Mouse (Mus musculus) thymus, postnatal 14 days (tissue): ENCODE results near the gene Gja10.

ENCODE experiments used
- DNase-seq: peaks from one replicate; pipeline ENCODE4 v3.0.0; 2021

Gene Gja10

DNA sequence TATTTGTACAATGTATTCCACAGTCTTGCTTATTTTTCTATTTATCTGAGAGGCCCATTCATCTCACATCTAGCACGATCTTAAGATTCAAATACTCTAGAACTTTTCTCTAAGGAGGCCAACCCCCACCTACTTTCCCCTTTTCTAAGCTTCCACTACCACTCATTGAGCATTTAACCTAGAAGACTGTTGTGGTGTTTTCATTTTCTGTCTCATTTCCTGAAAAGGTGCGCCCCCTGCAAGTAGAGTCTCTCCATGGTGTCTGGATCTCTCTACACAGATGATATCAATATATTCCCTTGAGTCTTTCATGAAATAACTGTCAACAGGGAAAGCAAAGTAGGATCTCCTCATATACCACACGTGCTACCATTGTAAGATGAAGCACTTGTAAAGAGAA lies at the start of gene Gja10:
TSS of gene Gja10 (minus strand) at position 101 of the 400 bp plus-strand sequence.
- DNase-seq = no peak

DNA sequence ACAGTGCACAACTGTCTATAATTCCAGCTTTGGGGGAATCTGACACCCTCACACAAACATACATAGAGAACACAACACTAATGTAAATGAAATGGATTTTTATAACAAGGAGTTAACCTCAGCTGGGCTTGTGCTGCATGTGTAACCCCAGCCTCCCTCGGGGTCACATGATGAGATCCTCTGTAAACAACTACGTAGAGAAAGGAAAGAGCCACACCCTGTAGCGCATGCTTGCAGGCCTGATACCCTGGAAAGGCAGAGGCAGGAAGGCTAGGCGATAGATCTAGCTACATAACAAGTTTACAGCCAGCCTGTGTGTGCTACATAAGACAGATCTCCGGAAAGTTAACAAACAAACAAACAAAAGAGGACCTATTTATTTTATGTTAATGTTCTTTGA lies 49.1 kb upstream of the Gja10 start:
- no peak for DNase-seq

DNA sequence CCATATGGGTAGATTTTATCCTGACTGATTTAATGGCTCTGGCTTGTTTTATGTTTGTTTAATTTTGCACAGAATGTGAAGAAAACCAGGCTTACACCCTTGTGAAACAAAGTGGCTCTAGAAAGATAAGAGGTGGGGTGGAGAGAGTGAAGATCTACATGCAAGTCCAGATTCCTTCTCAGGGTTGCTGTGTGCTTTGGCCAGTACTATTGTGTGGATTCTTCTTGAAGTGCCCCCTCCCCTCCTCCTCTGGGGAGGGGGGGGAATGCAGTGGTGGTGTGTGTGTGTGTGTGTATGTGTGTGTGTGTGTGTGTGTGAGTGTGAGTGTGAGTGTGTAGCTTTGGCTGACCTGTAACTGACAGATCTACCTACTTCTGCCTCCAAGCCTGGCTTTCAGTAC lies 19.1 kb upstream of the Gja10 start:
- DNase-seq = no peak

DNA sequence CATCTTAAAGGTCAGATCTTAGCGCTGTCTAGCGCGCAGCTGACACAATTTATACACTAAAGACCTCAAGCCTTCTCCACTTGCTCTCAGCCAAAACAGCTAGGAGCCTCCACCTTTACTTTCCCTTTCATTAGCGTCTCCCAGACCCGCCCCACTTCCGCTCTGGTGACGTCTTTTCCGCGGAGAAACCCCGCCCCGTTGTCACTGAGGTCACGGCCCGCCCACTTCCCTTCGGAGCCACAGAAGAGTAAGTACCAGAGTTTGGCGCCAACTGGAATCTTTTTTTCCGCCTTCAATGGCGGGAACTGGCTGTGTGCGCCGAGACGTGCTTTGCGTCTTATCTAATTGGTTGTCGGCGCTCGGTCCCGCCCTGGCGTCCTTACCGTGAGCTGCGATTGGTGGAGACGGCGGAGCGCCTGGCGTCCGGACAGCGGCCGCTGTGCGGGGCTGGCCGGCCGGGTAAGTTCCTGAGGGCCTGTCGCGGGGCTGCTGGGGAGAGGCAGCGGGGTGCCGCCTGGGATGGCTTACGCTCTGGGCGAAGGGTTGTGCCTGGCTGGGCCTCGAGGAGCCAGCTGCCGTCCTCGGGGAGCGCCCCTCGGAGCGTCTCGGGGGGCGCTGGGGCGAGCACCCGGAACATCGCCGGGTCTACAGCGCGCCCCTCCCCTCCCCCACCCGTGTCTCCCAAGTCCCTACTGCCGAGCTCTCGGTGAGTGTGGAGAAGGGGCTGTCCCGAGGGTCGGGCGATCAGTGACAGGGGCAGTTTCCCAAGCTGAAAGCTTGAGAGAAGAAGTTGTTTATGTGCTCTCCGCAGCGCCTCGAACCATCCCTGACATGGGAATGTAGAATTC lies 12.7 kb upstream of the Gja10 start, which contains the start of gene Casp8ap2:
TSS of gene Casp8ap2 (plus strand) at position 418 of the 848 bp plus-strand sequence.
- peak; percentile 99 for DNase-seq

DNA sequence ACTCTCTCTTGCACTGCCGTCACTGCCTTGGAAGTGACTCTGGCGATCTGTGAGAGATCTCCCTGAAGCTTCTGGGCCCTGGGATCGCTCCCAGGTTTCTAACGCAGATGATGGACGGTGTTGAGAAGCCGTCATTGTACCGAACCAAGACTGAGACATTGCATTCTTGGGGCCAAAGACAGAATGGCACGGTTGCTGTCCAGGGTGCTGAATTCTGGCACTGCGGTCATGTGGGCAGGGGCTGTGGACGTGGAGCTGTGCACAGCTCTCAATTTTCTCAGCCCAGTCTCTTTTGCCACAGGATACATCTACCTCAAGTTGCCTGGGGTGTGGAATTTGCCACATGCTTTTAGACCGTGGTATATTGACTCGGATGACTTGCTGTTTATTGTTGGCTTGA lies 1.4 kb downstream of the Gja10 start:
- peak; percentile 62 for DNase-seq

DNA sequence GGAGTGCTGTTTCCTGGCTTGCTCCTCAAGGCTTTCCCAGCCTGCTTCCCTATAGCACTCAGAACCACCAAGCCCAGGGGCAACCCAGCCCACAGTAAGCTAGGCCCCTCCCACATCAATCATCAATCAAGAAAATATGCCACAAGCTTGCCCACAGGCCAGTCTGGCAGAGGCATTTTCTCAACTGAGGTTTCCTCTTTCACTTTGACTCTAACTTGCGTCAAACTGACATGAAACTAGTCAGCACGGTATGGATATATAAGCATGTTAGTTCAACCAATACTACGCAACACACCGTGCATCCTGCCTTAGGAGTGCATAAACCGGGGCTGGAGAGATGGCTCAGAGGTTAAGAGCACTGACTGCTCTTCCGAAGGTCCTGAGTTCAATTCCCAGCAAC lies 14.3 kb downstream of the Gja10 start:
- no peak for DNase-seq

DNA sequence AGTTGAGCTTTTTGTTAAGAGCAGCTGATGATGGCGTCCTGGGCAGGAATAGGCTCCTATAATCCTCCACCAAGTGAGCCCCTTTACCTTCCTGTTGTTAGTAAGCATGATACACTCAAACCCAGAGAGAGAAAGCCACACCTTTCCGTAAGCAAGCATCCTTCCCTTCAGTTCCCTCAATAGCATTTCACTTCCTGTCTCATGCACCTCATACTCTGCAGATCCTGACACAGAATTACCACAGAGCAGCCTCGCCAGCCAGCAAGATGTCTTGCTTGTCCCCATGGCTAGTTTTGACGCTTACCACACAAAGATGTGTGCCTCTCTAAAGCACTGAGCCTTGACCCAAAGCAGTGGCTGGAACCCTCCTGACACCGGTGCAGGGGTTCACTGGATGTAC lies 15.0 kb downstream of the Gja10 start:
- no peak for DNase-seq

DNA sequence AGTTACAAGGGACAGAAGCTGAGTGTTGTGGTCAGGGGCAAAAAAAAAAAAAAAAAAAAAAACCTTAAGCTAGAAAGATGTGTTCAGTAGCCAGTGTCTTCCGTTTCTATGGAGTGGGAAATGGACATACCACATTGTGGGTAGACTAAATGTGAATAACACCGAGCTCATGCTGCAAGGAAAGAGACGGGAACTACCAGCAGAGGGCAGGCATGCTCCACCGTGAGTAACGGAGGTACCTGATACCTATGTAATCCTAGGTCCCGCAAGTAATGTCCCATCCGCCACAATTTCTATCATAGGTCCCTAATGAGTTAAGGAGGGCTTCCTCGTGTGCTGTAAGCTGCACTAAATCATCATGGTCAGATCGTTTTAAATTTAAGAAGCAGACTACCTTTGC lies 16.0 kb downstream of the Gja10 start:
- peak; percentile 86 for DNase-seq

DNA sequence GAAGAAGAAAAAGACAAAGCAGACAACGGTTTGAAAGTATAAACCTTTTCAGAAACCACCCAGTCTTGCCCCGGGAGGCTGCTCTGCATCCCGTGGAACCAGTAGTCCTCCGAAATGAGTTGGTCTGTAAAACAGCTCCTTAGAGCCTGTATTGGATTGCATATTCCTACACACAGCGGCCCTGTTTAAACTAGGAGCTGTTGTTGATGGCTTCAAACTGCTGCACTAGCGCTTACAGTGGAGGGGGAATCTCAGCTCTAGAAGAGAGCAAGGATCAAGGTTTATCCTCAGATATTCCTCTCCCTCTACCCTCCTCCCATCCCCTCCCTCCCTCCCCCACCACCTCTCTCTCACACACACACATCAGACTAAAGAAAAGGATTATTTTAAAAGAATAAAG lies 18.4 kb downstream of the Gja10 start:
- DNase-seq = no peak

DNA sequence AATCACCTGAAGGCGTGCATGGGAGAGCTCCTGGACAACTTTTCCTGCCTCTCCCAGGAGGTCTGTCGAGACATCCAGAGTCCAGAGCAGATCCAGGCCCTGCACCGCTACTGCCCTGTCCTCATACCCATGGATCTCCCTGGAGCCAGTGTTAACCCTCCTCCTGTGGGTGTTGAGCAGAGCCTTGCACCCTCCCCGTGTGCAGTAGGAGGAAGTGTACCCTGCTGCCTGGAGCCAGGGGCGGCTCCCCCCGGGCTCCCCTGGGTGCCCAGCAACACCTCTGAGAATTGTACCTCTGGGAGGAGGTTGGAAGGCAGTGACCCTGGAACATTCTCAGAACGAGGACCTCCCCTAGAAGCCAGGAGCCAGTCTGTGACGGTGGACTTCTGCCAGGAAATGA lies 22.7 kb downstream of the Gja10 start:
- no peak for DNase-seq

DNA sequence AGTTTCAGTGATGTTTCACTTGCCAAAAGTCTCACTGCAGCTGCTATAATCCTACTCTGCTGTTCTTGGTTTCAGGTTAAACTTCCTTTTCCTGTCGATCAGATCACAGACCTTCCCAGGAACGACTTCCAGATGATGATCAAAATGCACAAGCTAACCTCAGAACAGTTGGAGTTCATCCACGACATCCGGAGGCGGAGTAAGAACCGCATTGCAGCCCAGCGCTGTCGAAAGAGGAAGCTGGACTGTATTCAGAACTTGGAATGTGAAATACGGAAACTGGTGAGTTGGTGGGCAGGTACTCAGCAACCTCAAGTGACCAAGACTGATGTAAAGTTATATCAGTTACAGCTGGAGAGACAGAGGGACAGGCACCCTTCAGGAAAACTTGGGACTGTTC lies 27.4 kb downstream of the Gja10 start:
- peak; percentile 24 for DNase-seq

DNA sequence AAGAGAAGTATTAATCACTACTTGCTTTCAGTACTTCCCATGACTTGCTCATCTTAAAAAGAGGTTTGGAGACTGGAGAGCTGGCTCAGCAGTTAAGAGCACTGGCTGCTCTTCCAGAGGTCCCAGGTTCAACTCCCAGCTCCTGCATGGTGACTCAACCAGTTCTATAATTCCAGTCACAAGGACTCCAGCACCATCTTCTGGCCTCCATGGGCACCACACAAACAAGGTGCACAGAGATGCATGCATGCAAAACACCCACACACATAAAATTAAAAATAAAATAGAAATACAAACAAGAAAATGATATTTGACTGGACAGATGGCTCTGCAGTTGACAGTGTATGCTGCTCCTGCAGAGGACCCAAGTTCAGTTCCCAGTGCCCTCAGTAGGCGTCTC lies 28.0 kb downstream of the Gja10 start:
- peak; percentile 13 for DNase-seq

DNA sequence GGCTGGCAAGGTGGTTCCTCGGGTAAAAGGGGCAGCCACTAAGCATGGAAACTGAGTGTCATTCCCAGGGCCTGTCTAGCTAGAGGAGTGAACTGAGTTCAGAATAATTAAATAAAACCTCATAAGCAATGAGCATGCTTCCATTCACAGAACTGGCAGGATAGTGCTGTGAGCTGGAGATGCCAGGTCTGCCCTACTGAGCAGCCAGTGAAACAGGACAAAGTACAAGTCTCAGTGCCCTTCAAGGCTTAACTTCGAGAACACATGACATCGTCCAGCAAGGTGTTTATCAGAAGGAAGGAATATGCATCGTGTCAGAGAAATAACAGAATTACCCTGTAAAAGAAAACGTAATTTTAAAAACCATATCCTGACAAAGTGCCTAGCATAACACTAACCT lies 29.0 kb downstream of the Gja10 start:
- DNase-seq = no peak

DNA sequence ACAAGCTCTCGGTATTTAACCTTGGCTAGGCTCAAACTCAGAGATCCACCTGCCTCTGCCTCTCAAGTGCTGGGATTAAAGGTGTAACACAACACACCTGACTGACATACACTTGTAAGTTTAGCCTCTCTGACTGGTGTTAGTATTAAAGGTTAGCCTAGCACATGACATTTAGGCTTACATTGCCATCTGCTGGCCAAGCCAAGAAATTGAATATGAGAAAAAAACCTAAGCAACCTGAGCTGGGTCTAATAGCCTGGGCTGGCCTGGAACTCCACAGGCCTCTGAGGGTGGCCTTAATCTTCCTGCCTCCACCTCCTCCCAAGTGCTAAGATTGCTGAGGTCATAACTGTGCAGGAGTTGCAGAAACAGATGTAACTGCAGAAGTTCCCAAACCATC lies 30.4 kb downstream of the Gja10 start:
- DNase-seq = peak; percentile 55

DNA sequence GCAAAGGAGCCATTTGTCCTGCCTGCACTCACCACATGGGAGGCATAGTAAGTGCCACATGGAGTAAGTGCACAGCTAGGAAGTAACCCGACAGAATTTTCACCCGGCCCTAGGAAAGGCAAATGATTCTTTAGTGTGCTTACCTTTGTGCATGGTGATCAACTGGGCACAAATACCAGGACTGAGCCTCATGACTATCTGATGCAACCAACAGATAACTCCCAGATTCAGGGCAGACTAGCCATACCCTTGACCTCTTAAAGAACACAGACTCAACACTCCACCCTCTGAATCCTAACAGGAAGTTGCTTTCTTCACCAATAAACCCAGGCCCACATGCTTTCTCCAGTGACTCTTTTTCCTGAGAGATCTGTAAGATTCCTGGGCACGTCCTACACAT lies 31.1 kb downstream of the Gja10 start:
- no peak for DNase-seq

DNA sequence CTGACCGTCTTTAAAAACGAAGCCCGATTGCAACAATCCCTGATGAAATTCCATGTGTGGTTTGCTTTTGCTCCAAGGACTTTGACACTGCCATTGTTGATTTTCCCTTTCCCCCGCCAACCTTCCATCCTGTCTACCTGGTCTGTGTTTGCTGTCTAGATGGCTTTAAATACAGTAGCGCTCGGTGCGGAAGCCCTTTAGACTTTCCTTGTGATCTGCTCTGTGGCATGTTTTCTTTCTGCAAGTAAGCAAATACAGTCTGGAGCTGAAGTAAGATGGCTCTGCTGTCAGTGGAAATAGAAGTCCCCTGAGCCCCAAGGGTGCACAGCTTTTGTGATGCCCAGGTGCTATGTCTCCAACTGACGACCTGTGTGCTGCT lies 31.6 kb downstream of the Gja10 start:
- DNase-seq = no peak

DNA sequence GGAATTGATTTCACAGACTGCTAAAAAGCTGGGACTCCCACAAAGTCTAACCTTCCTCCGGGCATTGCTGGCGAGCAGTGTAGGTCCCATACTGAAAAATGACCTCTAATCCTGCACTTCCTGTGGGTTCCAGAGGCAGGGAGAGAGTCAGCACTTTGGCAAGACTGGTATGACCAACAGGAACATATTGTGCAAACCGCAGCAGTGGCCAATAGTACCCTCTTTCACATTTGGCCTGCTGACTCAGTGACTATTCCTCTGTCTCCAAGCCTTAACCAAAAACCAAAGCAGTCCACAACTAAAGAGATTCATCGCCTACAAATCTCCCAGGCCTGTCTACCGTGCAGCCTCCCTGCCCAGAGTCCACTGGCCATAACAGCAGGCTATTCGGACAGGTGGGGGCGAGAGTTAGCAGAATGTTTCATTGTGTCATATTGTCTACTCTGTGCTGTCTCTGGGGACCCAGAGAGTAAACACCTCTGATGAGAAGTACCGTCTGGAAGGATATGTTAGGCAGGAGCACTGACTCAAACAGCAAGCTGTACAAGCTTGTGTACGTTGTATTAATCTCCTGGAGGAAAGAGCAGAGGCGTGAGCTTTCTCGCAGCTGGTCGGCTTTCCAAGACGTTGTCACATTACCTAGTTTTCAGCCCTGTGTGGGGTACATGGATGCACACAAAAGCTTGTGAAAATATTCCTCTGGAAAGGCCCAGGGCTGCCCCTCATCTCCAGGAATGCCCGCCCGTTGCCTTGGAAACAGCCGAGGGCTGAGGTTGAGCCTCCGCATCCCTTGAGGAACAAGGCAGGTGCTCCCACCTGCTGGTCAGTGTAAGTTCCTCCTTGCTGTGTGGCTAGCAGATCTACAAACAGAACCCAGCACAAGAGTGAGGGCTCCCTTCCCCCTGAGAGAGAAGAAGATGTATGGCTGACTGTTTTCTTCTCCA lies 32.3 kb downstream of the Gja10 start:
- DNase-seq = no peak

DNA sequence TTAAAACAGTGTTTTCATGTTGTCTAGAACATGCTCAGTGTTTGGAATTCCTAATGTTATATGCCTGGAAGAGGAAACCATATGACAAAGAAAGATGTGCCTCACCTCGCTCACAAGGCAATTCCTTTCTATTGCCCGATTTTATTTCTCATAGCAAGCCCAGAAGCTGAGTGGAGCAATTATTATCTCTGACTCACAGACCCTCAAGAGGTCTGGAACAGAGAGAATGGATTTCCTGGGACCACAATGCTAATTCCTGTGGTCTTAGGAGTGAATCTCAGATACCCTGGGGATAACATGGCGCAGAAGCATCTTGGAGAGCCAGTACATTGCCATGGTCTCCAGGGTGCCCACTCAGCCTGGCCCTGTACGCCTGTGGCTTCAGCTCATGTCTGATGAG lies 33.5 kb downstream of the Gja10 start:
- no peak for DNase-seq

DNA sequence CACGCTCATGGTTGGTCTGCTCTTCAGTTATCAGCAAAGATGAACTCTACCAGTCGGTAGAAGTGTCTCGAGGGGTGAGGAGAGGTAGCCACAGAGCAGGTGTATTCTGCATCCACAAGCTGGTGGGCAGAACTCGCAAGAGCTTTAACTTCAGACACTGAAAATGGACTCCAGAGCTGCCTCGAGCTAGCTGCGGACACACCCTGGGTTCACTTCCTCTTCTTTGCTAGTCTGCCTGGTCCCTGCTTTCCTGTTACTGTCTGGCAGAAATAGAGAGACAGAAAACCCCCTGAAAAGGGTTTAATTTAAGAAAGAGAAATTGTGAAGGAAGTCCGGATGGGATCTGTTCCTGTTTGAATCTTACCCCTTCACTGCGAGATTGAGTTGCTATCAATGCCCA lies 37.6 kb downstream of the Gja10 start:
- peak; percentile 18 for DNase-seq

DNA sequence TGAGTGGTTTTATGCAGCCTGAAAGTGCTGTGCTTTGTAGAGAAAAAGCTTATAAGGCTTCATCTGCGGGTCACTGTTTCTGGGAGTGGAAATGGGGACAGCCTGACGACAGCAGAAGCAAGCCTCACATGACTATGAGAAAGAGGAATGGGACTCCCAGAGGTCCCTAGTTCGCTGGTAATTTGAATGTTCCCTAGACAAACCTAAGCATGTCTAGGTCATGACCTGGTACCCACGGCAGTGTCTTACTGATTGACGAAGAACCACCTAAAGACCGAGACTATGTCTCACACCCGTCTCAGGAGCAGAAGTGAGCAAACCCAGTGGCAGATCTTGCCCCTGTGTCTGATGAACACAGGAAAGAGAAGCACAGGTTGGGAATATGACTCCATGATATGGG lies 38.1 kb downstream of the Gja10 start:
- no peak for DNase-seq

DNA sequence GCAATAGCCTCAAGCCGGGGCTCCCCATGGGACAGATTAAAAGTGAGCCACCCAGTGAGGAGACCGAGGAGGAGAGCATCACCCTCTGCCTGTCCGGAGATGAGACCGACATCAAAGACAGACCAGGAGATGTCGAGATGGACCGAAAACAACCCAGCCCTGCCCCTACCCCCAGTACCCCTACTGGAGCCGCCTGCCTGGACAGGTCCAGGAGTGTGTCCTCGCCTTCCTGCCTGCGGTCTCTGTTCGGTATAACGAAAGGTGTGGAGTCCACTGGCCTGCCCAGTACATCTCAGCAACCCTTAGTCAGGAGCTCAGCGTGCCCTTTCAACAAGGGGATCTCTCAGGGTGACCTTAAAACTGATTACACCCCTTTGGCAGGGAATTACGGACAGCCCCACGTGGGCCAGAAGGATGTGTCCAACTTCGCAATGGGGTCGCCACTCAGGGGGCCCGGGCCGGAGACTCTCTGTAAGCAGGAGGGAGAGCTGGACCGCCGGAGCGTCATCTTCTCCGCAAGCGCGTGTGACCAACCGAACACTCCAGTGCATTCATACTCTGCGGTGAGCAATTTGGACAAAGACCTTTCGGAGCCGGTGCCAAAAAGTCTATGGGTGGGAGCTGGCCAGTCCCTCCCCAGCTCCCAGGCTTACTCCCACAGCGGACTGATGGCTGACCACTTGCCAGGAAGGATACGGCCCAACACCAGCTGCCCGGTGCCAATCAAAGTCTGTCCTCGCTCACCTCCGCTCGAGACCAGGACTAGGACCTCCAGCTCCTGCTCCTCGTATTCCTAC lies 40.0 kb downstream of the Gja10 start:
- peak; percentile 10 for DNase-seq

DNA sequence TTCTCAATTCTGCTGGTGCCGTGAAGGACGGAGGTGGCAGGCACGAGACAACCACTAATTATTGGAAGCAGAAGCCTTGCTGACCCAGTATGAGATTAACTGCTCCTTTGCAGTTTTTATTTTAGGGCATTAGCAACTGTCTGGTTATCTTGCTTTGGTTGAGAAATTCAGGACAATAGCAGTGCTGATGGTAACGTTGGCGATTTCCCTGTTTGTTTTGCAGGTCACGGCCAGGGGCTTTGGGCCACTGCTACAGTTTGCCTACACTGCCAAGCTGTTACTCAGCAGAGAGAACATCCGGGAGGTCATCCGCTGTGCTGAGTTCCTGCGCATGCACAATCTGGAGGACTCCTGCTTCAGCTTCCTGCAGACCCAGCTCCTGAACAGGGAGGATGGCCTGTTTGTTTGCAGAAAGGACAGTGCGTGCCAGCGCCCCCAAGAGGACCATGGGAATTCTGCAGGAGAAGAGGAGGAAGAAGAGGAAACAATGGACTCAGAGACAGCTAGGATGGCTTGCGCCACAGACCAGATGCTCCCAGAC lies 40.9 kb downstream of the Gja10 start:
- peak; percentile 60 for DNase-seq
